Mouse (Mus musculus) heart, embryonic 14.5 days (tissue): ENCODE measurements around the gene Dthd1. TPM values are rescaled to one million over a fixed set of nuclear protein-coding genes. Genes with fewer than 3 reads are reported as not detected.

Experiments
- ATAC-seq: fragments of 200-750 bp; cut with Nextera tagmentation; 2 replicates; pipeline ENCODE4 v1.8.0; 2017; ENCODE audit warnings: low read depth, moderate TSS enrichment; ENCODE audit not compliant: insufficient number of reproducible peaks, insufficient read depth, low FRiP score
- H3K27ac ChIP-seq, 2 experiments: fragments of 200-500 bp in 1 of 2; fragments of 300-500 bp in 1 of 2; sonication (generic) in 1 of 2; replicated peaks in 1 of 2; 2 replicates each; pipeline ENCODE4 v1.5.1; 2012 to 2014; ENCODE audit warnings: low read depth in 2 of 2, low read length in 2 of 2, control low read depth in 1 of 2, mild to moderate bottlenecking in 1 of 2, mixed read lengths in 1 of 2; ENCODE audit not compliant: control insufficient read depth in 1 of 2, insufficient read depth in 1 of 2
- H3K27me3 ChIP-seq: fragments of 300-500 bp; sonication (generic); 2 replicates; pipeline ENCODE4 v1.6.1; 2014; ENCODE audit warnings: mild to moderate bottlenecking, low read length, control low read depth; ENCODE audit not compliant: control insufficient read depth, insufficient read depth
- H3K36me3 ChIP-seq: fragments of 300-500 bp; sonication (generic); 2 replicates; pipeline ENCODE4 v1.6.1; 2014; ENCODE audit warnings: mild to moderate bottlenecking, control low read depth, low read length, mixed read lengths; ENCODE audit not compliant: control insufficient read depth, insufficient read depth
- H3K4me1 ChIP-seq, 2 experiments: fragments of 200-500 bp in 1 of 2; fragments of 300-500 bp in 1 of 2; sonication (generic) in 1 of 2; 2 replicates each; pipeline ENCODE4 v1.6.1; 2012 to 2014; ENCODE audit warnings: low read length in 2 of 2, control low read depth in 1 of 2, mixed read lengths in 1 of 2; ENCODE audit not compliant: control insufficient read depth in 2 of 2, insufficient read depth in 2 of 2
- H3K4me2 ChIP-seq: fragments of 300-500 bp; sonication (generic); 2 replicates; pipeline ENCODE4 v1.6.1; 2014; ENCODE audit warnings: mild to moderate bottlenecking, low read length
- H3K4me3 ChIP-seq, 2 experiments: fragments of 200-500 bp in 1 of 2; fragments of 300-500 bp in 1 of 2; sonication (generic) in 1 of 2; 2 replicates each; pipeline ENCODE4 v1.5.1; 2012 to 2014; ENCODE audit warnings: low read length in 2 of 2, mild to moderate bottlenecking in 2 of 2, control low read depth in 1 of 2, low read depth in 1 of 2, moderate library complexity in 1 of 2; ENCODE audit not compliant: control insufficient read depth in 1 of 2, insufficient read depth in 1 of 2
- H3K9ac ChIP-seq: fragments of 300-500 bp; sonication (generic); 2 replicates; pipeline ENCODE4 v1.6.1; 2014; ENCODE audit warnings: mild to moderate bottlenecking, low read length
- H3K9me3 ChIP-seq: fragments of 300-500 bp; sonication (generic); 2 replicates; pipeline ENCODE4 v1.6.1; 2016; ENCODE audit warnings: low read length, control low read depth; ENCODE audit not compliant: control insufficient read depth
- WGBS: fragments of 180-500 bp; shearing (Covaris S2); extraction: QIAGEN DNeasy Blood & Tissue Kit; methylation state at CpG from one replicate; pipeline ENCODE4 v1.1.7; 2014; 5-methylcytosine and 5-hydroxymethylcytosine counted together
- polyA plus RNA-seq: library from polyadenylated mRNA; unstranded; fragments of >200 nt; fragmentation: Nextera tagmentation; extraction: Ambion mirVana; gene quantifications from 2 replicates; pipeline ENCODE4 v1.2.1, GENCODE M21; 2014

Dthd1 gene
- polyA plus RNA-seq, 1 experiment from 2014 or later, result 0.11 TPM

GRCm38 (mm10) chr5:62842955-62843730 lies 29.5 kb downstream of the Dthd1 start:
- Histone ChIP-seq H3K9me3 (no peaks in the 10 kb centered on the region), H3K36me3 (no peaks in the 10 kb centered on the region), H3K4me2 (no peak overlapping the region), H3K27me3 (no peaks in the 10 kb centered on the region), H3K27ac (no peak overlapping the region), H3K4me1 (no peaks in the 10 kb centered on the region), H3K9ac (no peak overlapping the region), H3K4me3 (no peak overlapping the region)
- ATAC-seq, result no peak
- WGBS, result 86% methylated on average over 3 of the region's 3 CpGs

- H3K9ac ChIP-seq, result no peak overlapping the region
- no peak for ATAC-seq
- WGBS, result 77% methylated on average over 6 of the region's 6 CpGs
Measured at GRCm38 (mm10) chr5:62846571-62847131, 33.0 kb downstream of the Dthd1 start.

GRCm38 (mm10) chr5:62851337-62851736 lies 37.7 kb downstream of the Dthd1 start:
- H3K4me1 ChIP-seq, result no peaks in the 10 kb centered on the region
- no peaks in the 10 kb centered on the region for H3K9me3 ChIP-seq
- H3K4me2 ChIP-seq, result no peak overlapping the region
- no peaks in the 10 kb centered on the region for H3K27me3 ChIP-seq
- no peak for ATAC-seq
- no peak overlapping the region for H3K4me3 ChIP-seq
- WGBS, result 47% methylated on average over 2 of the region's 2 CpGs
- no peaks in the 10 kb centered on the region for H3K36me3 ChIP-seq
- no peak overlapping the region for H3K27ac ChIP-seq
- H3K9ac ChIP-seq, result no peak overlapping the region

More at GRCm38 (mm10) chr5:62846571-62847131, 33.0 kb downstream of the Dthd1 start:
- Histone ChIP-seq H3K27me3 (no peaks in the 10 kb centered on the region), H3K9me3 (no peaks in the 10 kb centered on the region), H3K4me3 (no peak overlapping the region), H3K36me3 (no peaks in the 10 kb centered on the region), H3K4me2 (no peak overlapping the region), H3K27ac (no peak overlapping the region), H3K4me1 (no peaks in the 10 kb centered on the region)

- no peaks in the 10 kb centered on the region for H3K27me3 ChIP-seq
- H3K27ac ChIP-seq, result no peak overlapping the region
- no peak overlapping the region for H3K9ac ChIP-seq
- no peaks in the 10 kb centered on the region for H3K9me3 ChIP-seq
- no peaks in the 10 kb centered on the region for H3K4me1 ChIP-seq
- H3K36me3 ChIP-seq, result no peaks in the 10 kb centered on the region
- H3K4me3 ChIP-seq, result no peak overlapping the region
- WGBS, result 94% methylated on average over 4 of the region's 4 CpGs
- no peak overlapping the region for H3K4me2 ChIP-seq
- no peak for ATAC-seq
Measured at GRCm38 (mm10) chr5:62854361-62854844, 40.8 kb downstream of the Dthd1 start.

- Histone ChIP-seq H3K4me2 (no peak overlapping the region), H3K36me3 (no peaks in the 10 kb centered on the region), H3K4me3 (no peak overlapping the region), H3K4me1 (no peaks in the 10 kb centered on the region), H3K27me3 (no peaks in the 10 kb centered on the region), H3K9ac (no peak overlapping the region), H3K9me3 (no peaks in the 10 kb centered on the region), H3K27ac (no peak overlapping the region)
- no peak for ATAC-seq
- WGBS, result 64% methylated on average over 1 of the region's 1 CpGs
Measured at GRCm38 (mm10) chr5:62857502-62857901, 43.9 kb downstream of the Dthd1 start.

GRCm38 (mm10) chr5:62858282-62858681 lies 44.7 kb downstream of the Dthd1 start:
- Histone ChIP-seq H3K27ac (no peak overlapping the region), H3K27me3 (no peaks in the 10 kb centered on the region)

GRCm38 (mm10) chr5:62864348-62864747 lies 50.7 kb downstream of the Dthd1 start:
- Histone ChIP-seq H3K4me1 (no peaks in the 10 kb centered on the region), H3K4me3 (no peak overlapping the region), H3K9me3 (no peaks in the 10 kb centered on the region), H3K4me2 (no peak overlapping the region), H3K9ac (no peak overlapping the region), H3K27me3 (no peaks in the 10 kb centered on the region), H3K27ac (no peak overlapping the region), H3K36me3 (no peaks in the 10 kb centered on the region)
- no peak for ATAC-seq
- WGBS, result 66% methylated on average over 3 of the region's 3 CpGs

More at GRCm38 (mm10) chr5:62858282-62858681, 44.7 kb downstream of the Dthd1 start:
- H3K4me3 ChIP-seq, result no peak overlapping the region
- WGBS, result 77% methylated on average over 2 of the region's 2 CpGs
- no peak overlapping the region for H3K4me2 ChIP-seq
- ATAC-seq, result no peak
- no peaks in the 10 kb centered on the region for H3K36me3 ChIP-seq
- H3K9ac ChIP-seq, result no peak overlapping the region
- H3K4me1 ChIP-seq, result no peaks in the 10 kb centered on the region
- H3K9me3 ChIP-seq, result no peaks in the 10 kb centered on the region
